Mouse (Mus musculus) midbrain, embryonic 16.5 days (tissue): ENCODE results near the gene Fads6. TPM values are rescaled to one million over a fixed set of nuclear protein-coding genes. Genes with fewer than 3 reads are reported as not detected.

Experiments
- ATAC-seq: fragments of 200-750 bp; cut with Nextera tagmentation; 2 replicates; pipeline ENCODE4 v1.8.0; 2017; ENCODE audit warnings: moderate TSS enrichment
- H3K27ac ChIP-seq: fragments of 300-500 bp; sonication (generic); 2 replicates; pipeline ENCODE4 v1.5.1; 2014; ENCODE audit warnings: mild to moderate bottlenecking, low read length, mixed read lengths
- H3K27me3 ChIP-seq: fragments of 300-500 bp; sonication (generic); 2 replicates; pipeline ENCODE4 v1.6.1; 2014; ENCODE audit warnings: low read depth, low read length, mixed read lengths; ENCODE audit not compliant: control insufficient read depth, insufficient read depth
- H3K36me3 ChIP-seq: fragments of 300-500 bp; sonication (generic); 2 replicates; pipeline ENCODE4 v1.6.1; 2014; ENCODE audit warnings: mild to moderate bottlenecking, low read length, moderate library complexity, mixed read lengths; ENCODE audit not compliant: control insufficient read depth, insufficient read depth
- H3K4me1 ChIP-seq: fragments of 300-500 bp; sonication (generic); 2 replicates; pipeline ENCODE4 v1.6.1; 2014; ENCODE audit warnings: mild to moderate bottlenecking, low read length, mixed read lengths; ENCODE audit not compliant: control insufficient read depth, insufficient read depth
- H3K4me2 ChIP-seq: fragments of 300-500 bp; sonication (generic); 2 replicates; pipeline ENCODE4 v1.6.1; 2014; ENCODE audit warnings: mild to moderate bottlenecking, low read length, mixed read lengths
- H3K4me3 ChIP-seq: fragments of 300-500 bp; sonication (generic); 2 replicates; pipeline ENCODE4 v1.5.1; 2014; ENCODE audit warnings: low read depth, mild to moderate bottlenecking, low read length, moderate library complexity, mixed read lengths
- H3K9ac ChIP-seq: fragments of 300-500 bp; sonication (generic); 2 replicates; pipeline ENCODE4 v1.6.1; 2014; ENCODE audit warnings: low read depth, low read length, mixed read lengths
- H3K9me3 ChIP-seq: fragments of 300-500 bp; sonication (generic); replicated peaks from 2 replicates; pipeline ENCODE4 v1.6.1; 2014; ENCODE audit warnings: mild to moderate bottlenecking, low read length, mixed read lengths; ENCODE audit not compliant: control insufficient read depth, poor library complexity, severe bottlenecking
- WGBS: fragments of 180-500 bp; shearing (Covaris S2); extraction: QIAGEN DNeasy Blood & Tissue Kit; methylation state at CpG from one replicate; pipeline ENCODE4 v1.1.7; 2014; 5-methylcytosine and 5-hydroxymethylcytosine counted together
- polyA plus RNA-seq: library from polyadenylated mRNA; unstranded; fragments of >200 nt; fragmentation: Nextera tagmentation; extraction: Ambion mirVana; gene quantifications from 2 replicates; pipeline ENCODE4 v1.2.1, GENCODE M21; 2015

Gene Fads6
- polyA plus RNA-seq, 1 experiment from 2014 or later: 1.4 TPM

- peaks cover 6% of the 10 kb centered on the region; the same call in 1 of the 2 replicates for H3K4me1 ChIP-seq
- 72% methylated on average over 14 of the region's 14 CpGs for WGBS
- no peaks in the 10 kb centered on the region for H3K27me3 ChIP-seq
- no peak overlapping the region for H3K4me2 ChIP-seq
- H3K9ac ChIP-seq: no peak overlapping the region
- no peak for ATAC-seq
- no peak overlapping the region for H3K4me3 ChIP-seq
- no peak overlapping the region for H3K27ac ChIP-seq
- no peaks in the 10 kb centered on the region for H3K9me3 ChIP-seq
- no peaks in the 10 kb centered on the region for H3K36me3 ChIP-seq
Measured at GRCm38 (mm10) chr11:115292631-115293375, 4.7 kb downstream of the Fads6 start.

GRCm38 (mm10) chr11:115291503-115291902 is 6.0 kb downstream of the Fads6 start:
- peaks cover 2% of the 10 kb centered on the region; the same call in 1 of the 2 replicates for H3K4me1 ChIP-seq
- no peaks in the 10 kb centered on the region for H3K27me3 ChIP-seq
- WGBS: 79% methylated on average over 10 of the region's 10 CpGs
- H3K4me2 ChIP-seq: no peak overlapping the region
- no peak overlapping the region for H3K4me3 ChIP-seq
- H3K27ac ChIP-seq: no peak overlapping the region
- ATAC-seq: no peak
- H3K36me3 ChIP-seq: no peaks in the 10 kb centered on the region
- H3K9ac ChIP-seq: no peak overlapping the region
- H3K9me3 ChIP-seq: no peaks in the 10 kb centered on the region

- no peaks in the 10 kb centered on the region for H3K9me3 ChIP-seq
- H3K36me3 ChIP-seq: no peaks in the 10 kb centered on the region
- H3K27ac ChIP-seq: no peak overlapping the region
- peaks cover 3% of the 10 kb centered on the region; the same call in 1 of the 2 replicates for H3K4me1 ChIP-seq
- no peak overlapping the region for H3K9ac ChIP-seq
- 80% methylated on average over 6 of the region's 6 CpGs for WGBS
- no peak overlapping the region for H3K4me3 ChIP-seq
- no peak overlapping the region for H3K4me2 ChIP-seq
- ATAC-seq: no peak
- no peaks in the 10 kb centered on the region for H3K27me3 ChIP-seq
Measured at GRCm38 (mm10) chr11:115290919-115291318, 6.5 kb downstream of the Fads6 start.

DNA sequence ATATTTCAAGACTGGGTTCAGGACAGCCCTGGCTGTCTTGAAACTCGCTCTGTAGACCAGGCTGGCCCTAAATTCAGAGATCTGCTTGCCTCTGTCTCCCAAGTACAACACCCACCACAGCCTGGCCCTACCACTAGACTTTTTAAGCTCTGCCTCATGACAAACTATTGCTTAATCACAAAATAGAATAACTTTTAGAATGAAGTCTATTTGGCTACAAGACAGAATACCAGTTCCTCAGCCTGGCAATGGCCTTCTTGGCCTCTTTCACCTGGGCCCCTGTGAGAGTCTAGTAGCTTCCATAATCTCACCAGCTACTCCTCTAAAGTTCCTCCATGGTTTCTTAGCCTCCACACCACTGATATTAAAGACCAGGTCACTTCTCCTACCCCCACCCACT is 7.1 kb downstream of the Fads6 start:
- no peaks in the 10 kb centered on the region for H3K9me3 ChIP-seq
- 92% methylated on average over 1 of the region's 1 CpGs for WGBS
- no peak overlapping the region for H3K4me2 ChIP-seq
- H3K36me3 ChIP-seq: no peaks in the 10 kb centered on the region
- H3K27ac ChIP-seq: no peak overlapping the region
- no peak overlapping the region for H3K4me3 ChIP-seq
- no peak overlapping the region for H3K9ac ChIP-seq
- ATAC-seq: no peak
- H3K4me1 ChIP-seq: peaks cover 3% of the 10 kb centered on the region; the same call in 1 of the 2 replicates
- no peaks in the 10 kb centered on the region for H3K27me3 ChIP-seq

GRCm38 (mm10) chr11:115289885-115290284 is 7.6 kb downstream of the Fads6 start:
- WGBS: 78% methylated on average over 8 of the region's 8 CpGs
- Histone ChIP-seq H3K4me2 (no peak overlapping the region), H3K4me1 (peaks cover 3% of the 10 kb centered on the region; the same call in 1 of the 2 replicates), H3K9me3 (no peaks in the 10 kb centered on the region), H3K27me3 (no peaks in the 10 kb centered on the region), H3K36me3 (no peaks in the 10 kb centered on the region), H3K4me3 (no peak overlapping the region), H3K9ac (no peak overlapping the region), H3K27ac (no peak overlapping the region)
- no peak for ATAC-seq

- Histone ChIP-seq H3K4me1 (peaks cover 3% of the 10 kb centered on the region; the same call in 1 of the 2 replicates), H3K27ac (no peak overlapping the region), H3K4me2 (no peak overlapping the region), H3K36me3 (no peaks in the 10 kb centered on the region), H3K9ac (no peak overlapping the region), H3K9me3 (no peaks in the 10 kb centered on the region), H3K4me3 (no peak overlapping the region), H3K27me3 (no peaks in the 10 kb centered on the region)
- no peak for ATAC-seq
- 89% methylated on average over 2 of the region's 2 CpGs for WGBS
Measured at GRCm38 (mm10) chr11:115288305-115288704, 9.2 kb downstream of the Fads6 start.

- Histone ChIP-seq H3K36me3 (no peaks in the 10 kb centered on the region), H3K9me3 (no peaks in the 10 kb centered on the region), H3K4me2 (no peak overlapping the region), H3K4me3 (no peak overlapping the region), H3K27me3 (no peaks in the 10 kb centered on the region), H3K4me1 (peaks cover 3% of the 10 kb centered on the region; the same call in 1 of the 2 replicates), H3K27ac (no peak overlapping the region), H3K9ac (no peak overlapping the region)
- no peak for ATAC-seq
- 80% methylated on average over 5 of the region's 5 CpGs for WGBS
Measured at GRCm38 (mm10) chr11:115287386-115287785, 10.1 kb downstream of the Fads6 start.

- H3K27me3 ChIP-seq: no peaks in the 10 kb centered on the region
- no peaks in the 10 kb centered on the region for H3K36me3 ChIP-seq
- no peak overlapping the region for H3K4me3 ChIP-seq
- WGBS: 69% methylated on average over 19 of the region's 19 CpGs
- no peaks in the 10 kb centered on the region for H3K9me3 ChIP-seq
- H3K27ac ChIP-seq: peak overlapping the region; percentile 41; the same call in 1 of the 2 replicates
- 0 out of 2 replicates have a peak overlapping the region, but pooled peaks have one; percentile 6 for H3K9ac ChIP-seq
- ATAC-seq: no peak
- peaks cover 3% of the 10 kb centered on the region; the same call in 1 of the 2 replicates for H3K4me1 ChIP-seq
- H3K4me2 ChIP-seq: no peak overlapping the region
Measured at GRCm38 (mm10) chr11:115286201-115286993, 11.1 kb downstream of the Fads6 start.

DNA sequence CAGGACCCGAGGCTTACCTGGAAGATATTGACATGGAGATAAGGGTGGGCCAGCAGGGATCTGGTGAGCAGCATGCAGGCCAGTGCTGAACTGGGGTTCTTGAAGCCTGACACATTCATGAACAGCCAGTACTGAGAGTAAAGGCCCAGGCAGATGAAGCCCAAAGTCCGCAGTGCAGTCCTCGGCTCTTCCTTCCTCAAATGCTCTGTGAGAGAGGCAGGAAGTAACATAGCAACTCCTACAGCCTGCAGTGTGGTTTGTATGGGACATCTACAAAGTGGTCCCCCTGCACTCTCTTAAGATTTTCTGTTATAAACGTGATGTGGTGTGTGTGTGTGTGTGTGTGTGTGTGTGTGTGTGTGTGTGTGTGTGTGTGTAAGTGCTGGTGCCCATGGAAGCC is 12.2 kb downstream of the Fads6 start:
- peaks cover 3% of the 10 kb centered on the region; the same call in 1 of the 2 replicates for H3K4me1 ChIP-seq
- no peak for ATAC-seq
- no peaks in the 10 kb centered on the region for H3K36me3 ChIP-seq
- no peaks in the 10 kb centered on the region for H3K27me3 ChIP-seq
- no peak overlapping the region for H3K4me3 ChIP-seq
- 67% methylated on average over 4 of the region's 4 CpGs for WGBS
- no peak overlapping the region for H3K27ac ChIP-seq
- H3K4me2 ChIP-seq: no peak overlapping the region
- H3K9ac ChIP-seq: 0 out of 2 replicates have a peak overlapping the region, but pooled peaks have one; percentile 10
- no peaks in the 10 kb centered on the region for H3K9me3 ChIP-seq
